Mouse (Mus musculus) cortical plate, adult 2 months (tissue): ENCODE results near the gene Mgll.

Source experiments
- CTCF ChIP-seq: fragments of 200-500 bp; IDR thresholded peaks from 2 replicates; pipeline ENCODE4 v1.5.1; 2011; ENCODE audit warnings: mild to moderate bottlenecking, control low read depth, low read length; ENCODE audit not compliant: insufficient read depth; ENCODE audit errors: extremely low read depth
- POLR2A ChIP-seq: fragments of 200-500 bp; IDR thresholded peaks from 2 replicates; pipeline ENCODE4 v1.6.1; 2011; ENCODE audit warnings: mild to moderate bottlenecking, low read length, control low read depth; ENCODE audit not compliant: insufficient read depth; ENCODE audit errors: extremely low read depth

DNA sequence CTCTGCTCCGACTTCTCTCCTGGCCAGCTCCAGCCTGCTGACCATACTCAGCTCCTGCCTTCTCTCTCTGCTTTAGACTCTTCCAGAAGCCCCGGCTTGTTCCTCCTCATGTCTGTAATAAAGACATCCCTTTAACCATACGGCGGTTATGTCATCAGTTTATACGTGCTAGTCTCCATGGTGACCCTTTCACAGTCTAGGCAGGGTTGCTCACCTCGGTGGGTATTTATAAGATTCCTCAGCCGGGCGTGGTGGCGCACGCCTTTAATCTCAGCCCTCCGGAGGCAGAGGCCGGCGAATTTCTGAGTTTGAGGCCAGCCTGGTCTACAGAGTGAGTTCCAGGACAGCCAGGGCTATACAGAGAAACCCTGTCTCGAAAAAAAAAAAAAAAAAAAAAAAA is 51.1 kb downstream of the Mgll start:
- no peak for TF ChIP-seq POLR2A
- no peak for TF ChIP-seq CTCF
